7 mouse cellular contexts compared by ENCODE assay signal in genomic region chr7:140101993-140102860, GRCm38 (mm10). TPM values are rescaled to one million over a fixed set of nuclear protein-coding genes. Genes with fewer than 3 reads are reported as not detected.
DNase-seq lines count a peak whose midpoint lies in the region; ATAC-seq lines count a peak whose summit lies in the region.

Fuom (minus strand) TSS chr7:140102441.

- peak; percentile 98 for DNase-seq in adrenal gland, postnatal 14 days
- peak; percentile 75 for DNase-seq in embryo, embryonic 9.5 days (ENCODE audit: extremely low spot score)
- DNase-seq in gastrocnemius, postnatal 4 days (ENCODE audit: low spot score in 2 of 2): peak; percentile 72 to 85
- DNase-seq in left cerebral cortex, postnatal 4 days: peak; percentile 71
- DNase-seq in midbrain, embryonic 11.5 days (ENCODE audit: low spot score, missing footprints): peak; percentile 96
- DNase-seq in skeletal muscle tissue, adult 2 months (ENCODE audit: low read depth, low spot score): peak; percentile 75

- intact Hi-C loops in left cerebral cortex, postnatal 4 days (cut with DNase I): no loop called here

- peak within 1 kb of the TSS; percentile 75 for H3K9ac ChIP-seq in intestine, embryonic 16.5 days (ENCODE audit: low read depth, low read length)
- H3K9ac ChIP-seq in midbrain, embryonic 11.5 days (ENCODE audit: low read length): peak within 1 kb of the TSS; percentile 50

- H3K4me2 ChIP-seq in intestine, embryonic 16.5 days (ENCODE audit: low read depth, low read length): peak within 1 kb of the TSS; percentile 83
- H3K4me2 ChIP-seq in midbrain, embryonic 11.5 days: peak within 1 kb of the TSS; percentile 58

- ATAC-seq in intestine, embryonic 16.5 days: peak; percentile 96
- ATAC-seq in midbrain, embryonic 11.5 days (ENCODE audit: low FRiP score): peak; percentile 91

- no peaks in the 10 kb centered on the region for H3K36me3 ChIP-seq in intestine, embryonic 16.5 days (ENCODE audit: control insufficient read depth, insufficient read depth, low read length)
- H3K36me3 ChIP-seq in midbrain, embryonic 11.5 days (ENCODE audit: control insufficient read depth, insufficient read depth, low read length): peaks cover 2% of the 10 kb centered on the region

- H3K9me3 ChIP-seq in intestine, embryonic 16.5 days (ENCODE audit: control insufficient read depth, low read length): no peaks in the 10 kb centered on the region
- H3K9me3 ChIP-seq in midbrain, embryonic 11.5 days (ENCODE audit: control insufficient read depth, low read length): no peaks in the 10 kb centered on the region

- peaks cover 8% of the 10 kb centered on the region; the same call in 1 of the 2 replicates for H3K4me1 ChIP-seq in intestine, embryonic 16.5 days (ENCODE audit: control insufficient read depth, insufficient read depth, low read length)
- H3K4me1 ChIP-seq in midbrain, embryonic 11.5 days (ENCODE audit: control insufficient read depth, insufficient read depth, low read length): peaks cover 4% of the 10 kb centered on the region; the same call in 1 of the 2 replicates

- peak within 1 kb of the TSS; percentile 56 for H3K4me3 ChIP-seq in intestine, embryonic 16.5 days (ENCODE audit: low read length)
- H3K4me3 ChIP-seq in midbrain, embryonic 11.5 days (ENCODE audit: low read depth, low read length): peak within 1 kb of the TSS; percentile 26

- peak within 1 kb of the TSS; percentile 90 for H3K27ac ChIP-seq in intestine, embryonic 16.5 days (ENCODE audit: low read length)
- no peak within 1 kb of the TSS for H3K27ac ChIP-seq in midbrain, embryonic 11.5 days (ENCODE audit: low read depth, low read length)

- WGBS in intestine, embryonic 16.5 days: 1% methylated on average over 30 of the region's 30 CpGs
- WGBS in midbrain, embryonic 11.5 days: 2% methylated on average over 30 of the region's 30 CpGs

- H3K27me3 ChIP-seq in intestine, embryonic 16.5 days (replicated peaks; ENCODE audit: control insufficient read depth, insufficient read depth, low read length): no peaks in the 10 kb centered on the region
- H3K27me3 ChIP-seq in midbrain, embryonic 11.5 days (ENCODE audit: control insufficient read depth, insufficient read depth, low read length): no peaks in the 10 kb centered on the region

RNA-seq across cellular contexts. Expression of gene Fuom, which starts in this region (rescaled TPM):
- total RNA-seq in adrenal gland, postnatal 14 days (2021): 70.4 and 79.8 TPM in 2 replicates
- 10 to 100 TPM; 30.6 to 32.4 TPM for total RNA-seq in gastrocnemius, postnatal 4 days (2021)
- 68.2 and 70.7 TPM in 2 replicates for polyA plus RNA-seq in intestine, embryonic 16.5 days (2015; fragmentation: Nextera tagmentation; extraction: Ambion mirVana)
- 10 to 100 TPM; 10.4 to 15.3 TPM for total RNA-seq in left cerebral cortex, postnatal 4 days (2021)
- polyA plus RNA-seq in midbrain, embryonic 11.5 days (2014; fragmentation: Nextera tagmentation; extraction: Ambion mirVana): 13.5 and 13.8 TPM in 2 replicates
